Mouse (Mus musculus): ENCODE results near the gene Cacna2d2. TPM values are rescaled to one million over a fixed set of nuclear protein-coding genes. Genes with fewer than 3 reads are reported as not detected.

Cacna2d2 gene
- polyA plus RNA-seq (2012; ENCODE audit: low replicate concordance), result 0.28 and 4.1 TPM in 2 replicates

DNA sequence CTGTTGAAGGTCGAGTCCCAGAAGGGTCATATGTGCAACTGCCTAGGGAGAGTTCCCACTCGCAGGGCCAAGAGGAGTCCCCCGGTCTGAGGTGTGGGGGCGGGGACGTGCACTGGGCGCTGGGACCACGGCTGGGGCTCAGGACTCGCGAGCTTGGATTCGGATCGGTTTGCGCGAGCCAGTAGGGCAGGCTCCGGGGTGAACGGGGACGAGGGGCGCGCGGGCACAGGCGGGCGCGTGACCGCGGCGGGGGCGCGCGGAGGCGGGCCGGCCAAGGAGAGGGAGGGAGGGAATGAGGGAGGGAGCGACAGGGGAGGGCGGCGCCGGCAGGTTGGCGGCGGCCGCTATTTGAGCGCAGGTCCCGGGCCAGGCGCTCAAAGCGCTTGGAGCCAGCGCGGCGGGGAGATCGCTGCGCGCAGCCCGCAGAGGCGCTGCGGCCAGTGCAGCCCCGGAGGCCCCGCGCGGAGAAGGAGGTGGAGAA is at the start of gene Cacna2d2:
TSS of gene Cacna2d2 (plus strand) at position 122 of the 481 bp plus-strand sequence.

DNA sequence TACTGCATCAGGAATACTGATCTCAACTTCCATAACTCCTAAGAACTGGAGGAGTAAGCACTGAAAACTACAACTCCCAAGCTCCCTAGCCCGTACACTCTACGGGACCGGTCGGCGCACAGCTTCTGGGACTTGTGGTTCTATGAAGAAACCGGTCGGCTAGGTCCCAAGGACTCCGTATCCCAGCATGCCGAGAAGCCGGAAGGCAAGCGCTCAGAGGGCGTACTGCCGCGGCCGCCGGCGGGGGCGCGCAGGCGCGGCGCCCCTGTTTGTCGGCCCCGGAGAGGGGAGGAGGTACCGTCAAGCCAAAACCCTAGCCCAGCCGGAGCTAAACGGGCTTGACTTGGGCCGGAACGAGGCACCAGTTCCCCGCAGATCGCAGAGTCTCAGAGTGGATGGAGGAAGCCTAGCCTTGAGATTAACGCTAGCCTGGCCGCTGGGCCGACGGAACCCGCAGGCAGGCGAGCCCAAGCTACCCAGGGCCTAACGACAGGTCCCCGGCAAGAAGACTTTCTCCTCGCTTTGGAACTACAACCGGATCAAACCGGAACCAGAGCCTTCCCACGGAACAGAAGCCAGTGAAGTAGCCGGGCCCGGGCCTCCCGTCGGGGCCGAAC is 134.5 kb downstream of the Cacna2d2 start, which contains the start of gene Tmem115:
TSS of gene Tmem115 (plus strand) at position 155 of the 617 bp plus-strand sequence.

DNA sequence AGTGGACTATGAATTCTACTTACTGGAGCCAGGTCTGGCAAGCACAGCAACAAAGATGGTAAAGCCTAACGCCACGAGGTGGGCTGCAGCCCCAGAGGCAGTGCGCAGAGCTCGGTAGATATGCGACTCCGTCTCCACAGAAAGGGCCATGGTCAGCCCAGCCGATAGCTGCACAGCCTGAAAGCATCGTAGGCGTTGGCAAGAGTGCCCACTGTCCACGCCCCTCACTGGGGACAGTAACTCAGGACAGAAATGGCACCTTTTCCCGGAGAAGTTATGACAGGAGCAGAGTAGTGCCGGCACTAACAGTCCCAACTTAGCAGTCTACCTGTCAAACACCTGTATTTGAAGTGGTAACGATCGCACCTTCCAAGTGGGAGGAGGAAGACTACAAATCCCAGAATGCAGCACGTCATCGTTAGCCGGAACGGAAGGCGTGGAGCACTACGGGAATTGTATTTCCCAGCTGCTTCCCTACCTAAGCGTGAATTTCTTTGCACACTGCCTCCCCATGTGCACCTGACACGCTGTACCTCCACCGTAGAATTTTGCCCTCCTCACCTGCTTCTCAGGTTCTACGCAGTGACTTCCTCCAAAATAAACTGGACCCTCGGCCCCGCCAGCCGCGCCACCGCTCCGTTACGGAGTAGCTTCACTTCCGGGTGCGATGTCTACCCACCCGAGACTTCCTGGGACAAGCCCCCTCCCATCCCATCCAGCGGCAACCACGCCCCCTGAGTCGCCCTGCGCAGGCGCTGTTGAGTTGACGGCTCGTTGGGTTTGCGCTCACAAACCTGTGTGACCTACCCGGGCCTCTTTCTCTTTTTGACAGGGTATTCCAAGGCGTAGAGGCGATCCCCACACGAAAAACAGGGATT is 142.3 kb downstream of the Cacna2d2 start, which contains the start of the genes Cyb561d2 and Nprl2:
TSS of gene Cyb561d2 (minus strand) at position 720 of the 878 bp plus-strand sequence.
TSS of gene Nprl2 (plus strand) at position 753 of the 878 bp plus-strand sequence.

DNA sequence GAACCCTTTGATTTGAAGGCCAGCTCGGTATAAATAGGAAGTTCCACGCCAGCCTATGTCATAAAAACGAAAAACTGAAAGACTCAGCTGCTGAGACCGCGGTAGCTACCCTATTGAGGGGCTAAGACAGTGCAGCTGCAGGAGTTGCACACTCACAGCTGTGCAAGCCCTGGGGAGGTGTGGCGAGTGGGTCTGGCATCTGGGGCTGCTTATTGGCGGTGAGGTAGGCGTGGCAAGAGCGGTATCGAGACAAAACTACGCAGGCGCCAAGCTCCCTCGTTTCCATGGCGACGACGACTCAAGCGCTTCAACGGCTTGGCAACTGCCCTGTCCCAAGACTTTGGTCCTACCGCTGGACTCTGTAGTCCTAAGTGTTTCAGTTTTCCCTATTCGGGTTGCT is 147.6 kb downstream of the Cacna2d2 start, which contains the start of gene Zmynd10:
TSS of gene Zmynd10 (plus strand) at position 273 of the 400 bp plus-strand sequence.

DNA sequence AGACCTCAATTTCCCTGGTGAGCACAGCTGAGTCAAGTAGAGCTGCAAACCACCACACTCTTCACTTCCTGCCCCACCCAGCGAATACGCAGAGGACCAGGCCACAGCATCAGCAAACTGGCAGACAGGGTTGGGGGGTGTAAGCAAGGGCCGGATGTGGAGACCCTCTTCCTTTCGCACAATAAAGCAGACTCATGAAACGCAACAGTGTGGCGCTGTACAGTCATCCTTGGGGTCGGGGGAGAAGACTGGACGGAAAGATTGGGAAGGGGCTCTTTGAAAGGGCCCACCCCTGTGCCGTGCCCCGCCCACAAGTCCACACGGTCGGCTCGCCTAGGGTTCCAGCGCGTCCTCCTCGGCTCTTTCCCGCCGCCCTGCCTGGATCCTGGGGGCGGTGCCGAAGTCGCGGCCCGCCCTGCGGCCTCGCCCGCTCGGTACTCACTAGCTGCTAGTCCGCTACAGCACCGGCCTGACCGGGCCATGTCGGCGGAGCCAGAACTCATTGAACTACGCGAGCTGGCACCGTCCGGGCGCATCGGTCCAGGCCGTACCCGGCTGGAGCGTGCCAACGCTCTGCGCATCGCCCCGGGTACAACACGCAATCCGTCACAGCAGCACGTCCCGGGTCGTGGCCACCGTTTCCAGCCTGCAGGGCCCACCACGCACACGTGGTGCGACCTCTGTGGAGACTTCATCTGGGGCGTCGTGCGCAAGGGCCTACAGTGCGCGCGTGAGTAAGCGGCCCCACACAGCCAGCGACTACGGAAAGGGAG is 151.9 kb downstream of the Cacna2d2 start, which contains the start of gene Rassf1:
TSS of gene Rassf1 (plus strand) at position 439 of the 773 bp plus-strand sequence.

DNA sequence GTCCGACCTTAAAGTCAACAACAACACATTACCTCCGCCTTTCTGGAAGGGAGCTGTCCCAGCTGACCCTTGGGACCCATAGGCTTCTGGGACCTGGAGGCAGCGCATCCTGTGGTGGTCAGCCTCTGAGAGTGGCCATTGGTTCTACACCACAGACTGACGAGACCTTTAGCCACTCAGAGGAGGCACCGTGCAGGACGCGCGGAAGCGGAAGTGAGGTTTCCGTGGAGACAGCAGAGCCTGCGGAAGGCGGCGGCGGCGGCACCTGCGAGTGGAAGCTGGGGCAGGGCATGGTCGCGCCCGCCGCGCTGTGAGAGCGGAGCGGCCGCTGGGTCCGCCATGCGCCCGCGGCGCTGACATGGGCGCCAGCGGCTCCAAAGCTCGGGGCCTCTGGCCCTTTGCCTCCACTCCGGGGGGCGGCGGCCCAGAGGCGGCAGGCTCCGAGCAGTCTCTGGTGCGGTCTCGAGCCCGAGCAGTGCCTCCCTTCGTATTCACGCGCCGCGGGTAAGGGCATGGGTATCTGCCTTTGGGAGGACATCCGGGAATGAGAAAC is 163.7 kb downstream of the Cacna2d2 start, which contains the start of gene Tusc2:
TSS of gene Tusc2 (plus strand) at position 227 of the 553 bp plus-strand sequence.

DNA sequence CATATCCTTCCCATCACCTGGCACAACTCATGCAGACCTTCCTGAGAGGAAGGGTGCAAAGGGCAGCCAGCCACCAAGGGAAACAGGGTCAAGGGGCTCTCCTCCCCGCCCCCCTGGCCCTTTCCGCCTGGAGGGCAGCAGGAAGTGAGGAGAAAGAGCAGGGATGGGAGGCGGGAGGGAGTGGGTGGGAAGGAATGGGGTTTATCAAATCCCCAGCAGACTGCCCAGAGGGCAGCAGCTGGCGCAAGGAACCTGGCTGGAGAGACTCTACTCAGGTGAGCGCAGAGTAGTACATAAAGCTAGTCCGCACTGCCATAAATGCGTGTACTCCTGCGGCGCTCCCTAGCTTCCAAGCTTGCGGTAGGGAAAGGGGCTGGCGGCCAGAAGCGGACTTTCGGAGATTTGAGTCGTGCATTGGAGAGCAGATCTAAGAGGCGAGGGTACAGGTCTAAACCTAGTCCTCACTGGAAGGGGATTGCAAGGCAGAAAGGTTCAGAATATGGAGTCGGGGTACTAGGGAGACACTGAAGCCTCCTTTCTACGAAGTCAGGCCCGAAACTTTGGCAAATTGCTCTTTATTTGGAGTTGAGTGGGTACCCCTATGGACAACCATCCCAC is 168.4 kb downstream of the Cacna2d2 start, which contains the start of gene Hyal2:
TSS of gene Hyal2 (plus strand) at position 244 of the 618 bp plus-strand sequence.

DNA sequence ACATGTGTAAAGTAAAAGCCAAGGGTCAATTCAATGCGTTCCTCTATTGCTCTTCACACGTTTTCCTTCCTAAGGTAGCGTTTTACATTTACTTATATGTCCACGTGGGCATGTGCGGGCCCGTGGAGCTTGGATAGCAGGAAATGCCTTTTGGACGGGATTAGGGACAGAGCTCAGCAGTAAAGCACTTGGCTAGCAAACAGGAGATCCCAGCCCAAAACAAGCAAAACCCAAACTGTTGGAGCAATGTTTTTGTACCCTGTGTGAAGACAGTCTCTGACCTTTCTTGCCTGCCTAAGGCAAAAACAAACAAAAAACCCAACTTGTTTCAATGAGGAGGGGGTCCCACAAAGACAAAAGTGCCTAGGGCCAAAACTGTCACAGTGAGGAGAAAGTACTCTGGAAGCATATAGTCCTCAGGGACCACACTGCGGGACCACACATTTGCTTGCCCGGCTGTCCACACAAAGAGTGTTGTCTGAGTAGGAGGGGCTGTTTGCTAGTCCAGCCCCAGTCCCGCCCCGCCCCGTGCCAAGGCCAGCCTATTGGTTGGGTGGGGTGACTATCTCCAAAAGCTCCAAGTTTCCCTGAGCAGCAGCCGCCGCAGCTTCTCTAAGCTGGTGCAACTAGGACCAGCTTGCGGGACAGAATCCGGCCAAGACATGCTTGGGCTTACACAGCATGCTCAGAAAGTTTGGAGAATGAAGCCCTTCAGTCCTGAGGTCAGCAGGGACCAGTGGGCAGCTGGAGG is 177.1 kb downstream of the Cacna2d2 start, which contains the start of gene Hyal1:
TSS of gene Hyal1 (plus strand) at position 571 of the 751 bp plus-strand sequence.

DNA sequence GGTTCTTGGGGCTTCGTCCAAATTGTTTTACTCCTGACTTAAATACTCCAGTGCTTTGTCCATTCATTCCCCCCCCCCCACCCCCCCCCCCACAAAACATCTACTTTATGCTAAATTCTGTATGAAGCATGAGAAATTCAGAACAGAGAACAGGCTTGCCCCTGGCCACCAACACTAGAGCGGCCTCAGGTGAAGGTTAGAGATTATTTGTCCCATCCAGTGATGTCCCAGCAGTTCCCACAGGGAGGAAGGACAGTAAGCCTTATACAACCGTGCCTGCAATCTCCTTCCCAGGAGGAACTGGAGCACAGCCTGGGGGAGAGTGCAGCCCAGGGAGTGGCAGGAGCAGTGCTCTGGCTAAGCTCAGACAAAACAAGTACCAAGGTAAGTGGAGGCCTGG is 179.2 kb downstream of the Cacna2d2 start, which contains the start of gene Naa80:
TSS of gene Naa80 (plus strand) at position 301 of the 400 bp plus-strand sequence.

Other genes with a start within 250 kb of the Cacna2d2 start
- gene Dock3, start 167.7 kb upstream of the Cacna2d2 start, polyA plus RNA-seq (2012; ENCODE audit: low replicate concordance), result 0.51 TPM in 1 of 2 replicates, not detected in the other
- 8.1 and 13.3 TPM in 2 replicates for gene Mapkapk3, start 109.7 kb upstream of the Cacna2d2 start, polyA plus RNA-seq (2012; ENCODE audit: low replicate concordance)
- 40.6 and 47.8 TPM in 2 replicates for gene Cish, start 103.6 kb upstream of the Cacna2d2 start, polyA plus RNA-seq (2012; ENCODE audit: low replicate concordance)
- gene Hemk1, start 61.3 kb upstream of the Cacna2d2 start, polyA plus RNA-seq (2012; ENCODE audit: low replicate concordance), result 4.1 and 4.5 TPM in 2 replicates
- 0.07 TPM in 1 of 2 replicates, not detected in the other for gene 6430571L13Rik, start 59.0 kb upstream of the Cacna2d2 start, polyA plus RNA-seq (2012; ENCODE audit: low replicate concordance)
- gene Tmem115, start 134.3 kb downstream of the Cacna2d2 start, polyA plus RNA-seq (2012; ENCODE audit: low replicate concordance), result 35.1 and 38.3 TPM in 2 replicates
- gene Cyb561d2, start 142.6 kb downstream of the Cacna2d2 start, polyA plus RNA-seq (2012; ENCODE audit: low replicate concordance), result 13.2 and 19.1 TPM in 2 replicates
- 0.42 and 1.4 TPM in 2 replicates for gene Nprl2, start 142.6 kb downstream of the Cacna2d2 start, polyA plus RNA-seq (2012; ENCODE audit: low replicate concordance)
- 2.2 TPM in 1 of 2 replicates, not detected in the other for gene Zmynd10, start 147.7 kb downstream of the Cacna2d2 start, polyA plus RNA-seq (2012; ENCODE audit: low replicate concordance)
- gene Rassf1, start 151.9 kb downstream of the Cacna2d2 start, polyA plus RNA-seq (2012; ENCODE audit: low replicate concordance), result 12.4 and 15.7 TPM in 2 replicates
- gene Tusc2, start 163.6 kb downstream of the Cacna2d2 start, polyA plus RNA-seq (2012; ENCODE audit: low replicate concordance), result 39.9 and 55.8 TPM in 2 replicates
- gene Hyal2, start 168.3 kb downstream of the Cacna2d2 start, polyA plus RNA-seq (2012; ENCODE audit: low replicate concordance), result 67.5 and 96.1 TPM in 2 replicates
- 3.4 and 3.5 TPM in 2 replicates for gene Hyal1, start 177.3 kb downstream of the Cacna2d2 start, polyA plus RNA-seq (2012; ENCODE audit: low replicate concordance)
- 94.0 and 121 TPM in 2 replicates for gene Naa80, start 179.3 kb downstream of the Cacna2d2 start, polyA plus RNA-seq (2012; ENCODE audit: low replicate concordance)
- 1.1 TPM in 1 of 2 replicates, not detected in the other for gene Hyal3, start 181.2 kb downstream of the Cacna2d2 start, polyA plus RNA-seq (2012; ENCODE audit: low replicate concordance)
- gene Ifrd2, start 188.0 kb downstream of the Cacna2d2 start, polyA plus RNA-seq (2012; ENCODE audit: low replicate concordance), result 258 and 340 TPM in 2 replicates
- gene Sema3b, start 209.6 kb downstream of the Cacna2d2 start, polyA plus RNA-seq (2012; ENCODE audit: low replicate concordance), result not detected in 2 replicates
- 672 and 886 TPM in 2 replicates for gene Gnai2, start 235.8 kb downstream of the Cacna2d2 start, polyA plus RNA-seq (2012; ENCODE audit: low replicate concordance)

All from leukemia stem cell, adult 10-12 weeks (primary cell).